Mouse (Mus musculus) right cerebral cortex, postnatal 14 days (tissue): ENCODE data around the gene Lrrc7.
A peak's percentile ranks its signal among the peaks of the same experiment; 100 is the strongest.

Source experiments
- DNase-seq: peaks from one replicate; pipeline ENCODE4 v3.0.0; 2022

Lrrc7 gene

GRCm38 (mm10) chr3:158561987-158562360 lies at the start of gene Lrrc7:
Gene Lrrc7, minus strand, starts transcription at chr3:158562221.
- DNase-seq = peak; percentile 84

- no peak for DNase-seq
These were observed 45.0 kb upstream of the Lrrc7 start for GRCm38 (mm10) chr3:158607065-158607464.

- no peak for DNase-seq
These were observed 43.3 kb upstream of the Lrrc7 start for GRCm38 (mm10) chr3:158605274-158605673.

GRCm38 (mm10) chr3:158561256-158561986 lies 600 bp downstream of the Lrrc7 start:
- peak; percentile 68 for DNase-seq

- peak; percentile 33 for DNase-seq
These were observed 1.1 kb downstream of the Lrrc7 start for GRCm38 (mm10) chr3:158560891-158561255.

- DNase-seq = peak; percentile 61
These were observed 2.0 kb downstream of the Lrrc7 start for GRCm38 (mm10) chr3:158559691-158560650.

GRCm38 (mm10) chr3:158559131-158559658 lies 2.8 kb downstream of the Lrrc7 start:
- DNase-seq = no peak

GRCm38 (mm10) chr3:158558631-158559030 lies 3.4 kb downstream of the Lrrc7 start:
- no peak for DNase-seq

- DNase-seq = no peak
These were observed 7.7 kb downstream of the Lrrc7 start for GRCm38 (mm10) chr3:158554280-158554679.

GRCm38 (mm10) chr3:158552105-158552504 lies 9.9 kb downstream of the Lrrc7 start:
- DNase-seq = no peak

GRCm38 (mm10) chr3:158543481-158543880 lies 18.5 kb downstream of the Lrrc7 start:
- DNase-seq = no peak

- no peak for DNase-seq
These were observed 29.2 kb downstream of the Lrrc7 start for GRCm38 (mm10) chr3:158532859-158533258.

GRCm38 (mm10) chr3:158528471-158528870 lies 33.5 kb downstream of the Lrrc7 start:
- DNase-seq = no peak

- DNase-seq = no peak
These were observed 68.3 kb downstream of the Lrrc7 start for GRCm38 (mm10) chr3:158493730-158494129.

- no peak for DNase-seq
These were observed 82.3 kb downstream of the Lrrc7 start for GRCm38 (mm10) chr3:158479677-158480076.

GRCm38 (mm10) chr3:158400600-158400999 lies 161.4 kb downstream of the Lrrc7 start:
- DNase-seq = no peak

GRCm38 (mm10) chr3:158391534-158391933 lies 170.5 kb downstream of the Lrrc7 start:
- DNase-seq = no peak

GRCm38 (mm10) chr3:158388076-158388454 lies 174.0 kb downstream of the Lrrc7 start:
- no peak for DNase-seq

- no peak for DNase-seq
These were observed 174.5 kb downstream of the Lrrc7 start for GRCm38 (mm10) chr3:158387413-158388075.

GRCm38 (mm10) chr3:158386848-158387247 lies 175.2 kb downstream of the Lrrc7 start:
- DNase-seq = no peak

- DNase-seq = no peak
These were observed 186.1 kb downstream of the Lrrc7 start for GRCm38 (mm10) chr3:158375885-158376284.

- no peak for DNase-seq
These were observed 192.9 kb downstream of the Lrrc7 start for GRCm38 (mm10) chr3:158369169-158369568.

- no peak for DNase-seq
These were observed 196.2 kb downstream of the Lrrc7 start for GRCm38 (mm10) chr3:158365801-158366200.
